Mouse (Mus musculus) spleen, adult 10 weeks (tissue): Measurements from ENCODE around the gene Ly6g6e. TPM values are rescaled to one million over a fixed set of nuclear protein-coding genes. Genes with fewer than 3 reads are reported as not detected.

Experiments
- polyA plus RNA-seq: library from polyadenylated mRNA; stranded (reverse); fragments of 350-450 nt; fragmentation: Illumina TruSeq; extraction: RNeasy Lipid Tissue Mini Kit (QIAGEN cat#74804); gene quantifications from one replicate; pipeline ENCODE4 v1.2.3, GENCODE M21; 2015; ENCODE audit warnings: low replicate concordance; ENCODE audit not compliant: insufficient read depth

Gene Ly6g6e
- polyA plus RNA-seq, result not detected

GRCm38 (mm10) chr17:35076507-35077176 lies at the start of gene Ly6g6e:
Gene Ly6g6e, plus strand, starts transcription at chr17:35076902.

DNA sequence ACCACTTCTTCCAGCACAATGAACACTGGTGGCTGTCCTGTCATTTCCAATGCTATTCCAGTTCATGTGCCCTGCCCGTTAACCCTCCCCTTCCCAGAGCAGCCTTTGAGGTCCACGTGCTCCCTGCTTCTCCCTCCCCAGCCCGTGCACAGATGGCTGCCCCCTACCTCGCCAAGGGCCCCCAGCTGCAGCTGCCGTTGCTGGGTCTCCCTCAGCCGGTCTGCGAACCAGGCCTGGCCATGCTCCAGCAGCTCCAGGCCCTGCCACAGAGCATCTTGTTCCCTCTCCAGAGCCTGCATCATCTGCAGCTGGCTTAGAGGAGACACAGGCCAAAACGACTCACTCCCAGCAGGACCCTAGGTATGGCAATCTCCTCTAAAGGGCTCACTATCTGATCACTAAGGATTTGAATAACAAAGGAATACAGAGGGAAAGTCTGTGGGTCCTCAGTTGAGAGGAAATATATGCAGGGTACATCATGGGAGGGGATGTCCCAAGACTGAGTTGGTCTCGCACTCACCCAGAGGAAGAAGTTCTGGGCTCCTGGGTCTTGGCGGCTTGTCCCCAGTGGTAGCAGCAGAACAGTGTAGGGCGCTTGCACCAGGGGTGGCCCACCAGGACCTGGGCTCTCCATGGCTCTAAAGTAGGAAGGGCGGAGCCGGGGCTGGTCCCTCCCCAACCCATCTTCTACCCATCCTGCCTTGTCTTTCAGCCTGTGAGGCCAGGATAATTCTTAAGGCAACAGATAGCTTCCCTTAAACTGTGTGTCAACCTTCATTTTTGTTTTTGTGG lies 49.2 kb upstream of the Ly6g6e start, which contains the start of gene Sapcd1:
Sapcd1 (minus strand) TSS at position 740 of the 792 bp plus-strand sequence.

GRCm38 (mm10) chr17:35046681-35047455 lies 29.8 kb upstream of the Ly6g6e start, which contains the start of gene Msh5:
Gene Msh5, minus strand, starts transcription at chr17:35046745.

DNA sequence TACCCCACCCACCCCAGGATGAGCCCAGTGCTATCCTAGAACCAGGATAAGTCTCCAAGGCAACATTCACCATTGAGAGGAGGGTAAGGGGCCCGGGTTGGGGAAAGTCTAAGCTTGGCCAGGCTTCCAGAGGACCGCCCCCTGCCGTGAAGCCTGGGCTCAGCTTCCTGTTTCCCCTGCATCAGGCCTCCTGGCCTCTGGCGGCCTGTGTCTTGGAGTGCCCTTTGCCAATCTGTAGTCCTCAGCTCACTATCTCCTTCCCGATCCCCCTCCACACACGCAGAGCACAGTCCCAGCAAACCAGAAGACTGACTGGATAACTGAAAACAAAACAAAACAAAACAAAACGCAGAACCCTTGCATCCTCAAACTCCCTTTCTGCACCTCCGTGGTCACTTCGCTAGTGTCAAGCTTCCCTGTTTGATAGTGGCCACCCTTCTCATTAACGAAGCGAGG lies 27.1 kb upstream of the Ly6g6e start, which contains the start of gene Clic1:
Clic1 (plus strand) TSS at position 406 of the 456 bp plus-strand sequence.

GRCm38 (mm10) chr17:35058911-35059892 lies 17.5 kb upstream of the Ly6g6e start, which contains the start of gene Ddah2:
Gene Ddah2, plus strand, starts transcription at chr17:35059035.

GRCm38 (mm10) chr17:35064951-35065947 lies 11.5 kb upstream of the Ly6g6e start, which contains the start of gene Ly6g6c:
Gene Ly6g6c, plus strand, starts transcription at chr17:35065388.

DNA sequence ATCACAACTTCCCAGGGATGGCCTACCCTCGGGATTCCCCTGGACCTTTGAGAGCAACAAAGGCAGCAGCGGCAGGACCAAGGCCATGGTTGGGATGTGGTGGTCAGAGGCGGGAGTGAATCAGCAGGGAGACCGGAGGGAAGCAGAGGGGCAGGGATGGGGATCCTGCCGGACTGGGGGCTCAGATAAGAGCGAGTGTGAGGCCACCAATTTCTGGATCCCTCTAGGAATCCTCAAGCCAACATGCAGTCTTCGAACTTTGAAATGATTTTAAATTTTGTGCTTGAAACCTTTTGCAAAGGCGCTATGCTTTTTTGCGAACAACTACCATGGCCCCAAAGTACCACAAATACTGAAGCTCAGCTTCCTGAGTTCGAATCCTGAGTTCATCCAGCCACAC lies 10.6 kb upstream of the Ly6g6e start, which contains the start of gene Mpig6b:
Mpig6b (minus strand) TSS at position 101 of the 400 bp plus-strand sequence.

DNA sequence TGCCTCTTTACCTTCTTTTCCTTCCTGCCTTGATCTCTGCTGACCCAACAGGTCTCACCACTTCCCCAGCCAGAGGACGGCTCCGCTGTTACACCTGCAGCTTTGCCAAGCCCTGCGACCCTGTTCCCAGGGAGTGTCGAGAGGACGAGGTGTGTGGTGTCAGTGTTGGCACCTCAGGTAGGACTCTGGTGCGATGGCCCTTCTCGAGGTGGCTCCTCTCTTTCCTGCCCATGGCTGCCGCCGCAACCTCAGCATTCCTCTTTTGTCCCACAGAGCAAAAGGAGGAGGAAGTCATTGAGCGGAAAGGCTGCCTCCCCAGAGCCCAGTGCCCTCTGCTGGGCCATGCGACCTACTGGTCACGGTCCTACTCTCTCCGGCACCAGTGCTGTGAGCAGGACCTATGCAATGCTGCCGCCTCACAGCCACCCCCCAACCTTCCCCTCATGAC lies 1.1 kb downstream of the Ly6g6e start, which contains the start of gene Ly6g6d:
Ly6g6d (minus strand) TSS at position 280 of the 448 bp plus-strand sequence.

GRCm38 (mm10) chr17:35085208-35085865 lies 8.6 kb downstream of the Ly6g6e start, which contains the start of gene Ly6g6f:
Gene Ly6g6f, minus strand, starts transcription at chr17:35085610.

DNA sequence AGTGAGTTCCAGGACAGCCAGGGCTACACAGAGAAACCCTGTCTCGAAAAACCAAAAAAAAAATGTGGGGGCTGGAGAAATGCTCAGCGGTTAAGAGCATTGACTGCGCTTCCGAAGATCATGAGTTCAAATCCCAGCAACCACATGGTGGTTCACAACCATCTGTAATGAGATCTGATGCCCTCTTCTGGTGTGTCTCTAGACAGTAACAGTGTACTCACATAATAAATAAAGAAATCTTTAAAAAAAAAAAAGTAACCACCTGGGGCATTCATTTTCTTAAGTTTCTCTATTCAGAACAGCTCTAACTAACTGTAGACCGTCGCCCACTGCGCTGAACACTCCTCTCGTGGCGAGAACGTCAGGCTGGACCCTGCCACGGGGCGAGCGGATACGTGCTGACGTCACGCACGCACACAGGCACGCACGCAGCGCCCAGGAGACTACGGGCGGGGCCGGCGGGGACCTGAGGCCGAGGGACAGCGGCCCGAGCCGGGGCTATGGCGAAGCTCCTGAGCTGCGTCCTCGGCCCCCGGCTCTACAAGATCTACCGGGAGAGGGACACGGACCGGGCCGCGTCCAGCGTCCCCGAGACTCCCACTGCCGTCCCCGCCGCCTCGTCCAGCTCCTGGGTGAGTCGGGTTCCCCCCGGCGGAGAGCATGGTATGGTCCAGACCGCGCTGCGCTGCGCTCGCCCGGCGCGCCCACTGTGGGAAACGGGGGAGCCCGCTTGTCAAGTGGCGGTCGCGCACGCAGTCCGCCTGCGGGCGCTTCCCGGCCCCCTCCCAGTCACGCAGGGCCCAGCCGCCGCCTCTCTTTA lies 12.3 kb downstream of the Ly6g6e start, which contains the start of gene Abhd16a:
Abhd16a (plus strand) TSS at position 439 of the 820 bp plus-strand sequence.

GRCm38 (mm10) chr17:35108097-35108496 lies 31.4 kb downstream of the Ly6g6e start, which contains the start of gene Ly6g5c:
Gene Ly6g5c, plus strand, starts transcription at chr17:35108279.

DNA sequence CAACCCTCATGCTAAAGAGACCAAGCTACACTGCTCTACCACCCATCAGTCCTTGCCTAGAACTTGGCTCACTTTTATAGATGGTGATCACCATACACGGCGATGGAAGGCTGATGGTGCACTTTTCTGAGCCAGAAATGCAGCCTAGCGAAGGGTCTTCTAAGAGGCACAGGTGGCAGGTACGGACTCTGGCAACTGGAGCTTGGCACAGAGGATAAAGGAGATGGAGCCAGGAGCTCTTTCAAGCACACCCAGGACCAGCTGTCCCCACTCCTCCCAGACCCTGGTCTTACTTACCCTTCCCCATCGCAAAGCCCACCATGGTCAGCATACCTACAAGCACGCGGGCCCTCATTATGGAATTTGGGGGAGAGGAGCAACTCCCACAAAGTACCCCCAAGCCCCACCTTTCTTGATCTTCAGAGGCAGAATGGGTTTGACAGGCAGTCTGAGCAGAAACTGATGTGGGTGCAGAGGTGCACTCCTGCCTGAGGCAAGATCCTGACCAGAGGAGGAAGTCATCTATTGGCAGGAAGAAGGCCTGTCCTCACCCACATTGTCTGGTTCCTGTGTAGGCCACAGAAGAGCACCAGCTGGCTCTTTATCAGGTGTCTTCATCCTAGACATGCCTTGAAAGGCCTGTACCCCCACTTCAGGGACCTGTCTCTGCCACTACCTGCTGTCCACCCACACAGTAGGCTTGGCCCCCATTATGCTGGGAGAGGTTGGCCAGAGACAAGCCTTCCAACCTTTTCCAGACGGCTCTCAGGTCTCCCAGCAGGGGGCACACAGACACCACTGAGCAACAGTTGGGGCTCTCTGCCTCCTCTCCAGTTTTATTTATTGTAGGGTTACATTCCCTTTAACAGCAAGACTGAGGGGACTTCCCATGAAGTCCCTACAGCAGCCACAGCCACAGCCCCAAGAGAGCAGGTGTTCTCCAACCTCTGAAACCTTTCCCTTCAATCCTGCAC lies 38.6 kb downstream of the Ly6g6e start, which contains the start of gene Ly6g5b:
Ly6g5b (minus strand) TSS at position 383 of the 974 bp plus-strand sequence.

GRCm38 (mm10) chr17:35121143-35121799 lies 44.6 kb downstream of the Ly6g6e start, which contains the start of gene Gpank1:
Gene Gpank1, plus strand, starts transcription at chr17:35121455.

GRCm38 (mm10) chr17:35121871-35122303 lies 45.2 kb downstream of the Ly6g6e start, which contains the start of gene Csnk2b:
Gene Csnk2b, minus strand, starts transcription at chr17:35122053.

GRCm38 (mm10) chr17:35126206-35126611 lies 49.5 kb downstream of the Ly6g6e start, which contains the start of gene D17H6S53E:
Gene D17H6S53E, plus strand, starts transcription at chr17:35126373.

